In genomic region chr8:34392208-34392980, GRCm38 (mm10) we compare ENCODE assay signal across 10 mouse cellular contexts.
DNase-seq lines count a peak whose midpoint lies in the region; ATAC-seq and TF ChIP-seq lines count a peak whose summit lies in the region.
"Had no signal": no experiment of that assay in that cellular context is flagged by ENCODE, and none has a peak within 500 bp of the region (broad histone marks: within the 10 kb centered on the region; RNA-seq: fewer than 3 reads in every experiment).

No protein-coding gene starts in this region.

- no peaks in the 10 kb centered on the region for H3K27me3 ChIP-seq in kidney, postnatal 0 days (ENCODE audit: insufficient read depth, low read length)
- no peaks in the 10 kb centered on the region for H3K27me3 ChIP-seq in neural tube, embryonic 15.5 days (replicated peaks)
- no peaks in the 10 kb centered on the region for H3K27me3 ChIP-seq in heart, adult 2 months (ENCODE audit: control insufficient read depth, insufficient read depth, low read length)
- H3K27me3 ChIP-seq: liver, embryonic 13.5 days had no signal

- intact Hi-C loops in heart, postnatal 10 days (cut with DNase I) = no loop called here
- intact Hi-C loops in heart, adult 2 months (cut with DNase I) = no loop called here

- H3K4me3 ChIP-seq in kidney, postnatal 0 days (replicated peaks; ENCODE audit: low read depth, low read length) = no peak overlapping the region
- no peak overlapping the region for H3K4me3 ChIP-seq in neural tube, embryonic 15.5 days (replicated peaks)
- H3K4me3 ChIP-seq in heart, adult 2 months = no peak overlapping the region
- H3K4me3 ChIP-seq: liver, embryonic 13.5 days; myocyte had no signal

- H3K4me1 ChIP-seq in kidney, postnatal 0 days (replicated peaks; ENCODE audit: insufficient read depth, low read length) = no peaks in the 10 kb centered on the region
- H3K4me1 ChIP-seq in neural tube, embryonic 15.5 days = peaks cover 29% of the 10 kb centered on the region
- H3K4me1 ChIP-seq in heart, adult 2 months (ENCODE audit: control insufficient read depth, insufficient read depth, low read length) = no peaks in the 10 kb centered on the region
- H3K4me1 ChIP-seq: liver, embryonic 13.5 days had no signal

- no peak for TF ChIP-seq CTCF in kidney, postnatal 0 days (IDR thresholded peaks at IDR 0.05; ENCODE audit: low read depth)
- no peak for TF ChIP-seq CTCF in heart, adult 2 months (IDR thresholded peaks at IDR 0.05)

- 30% methylated on average over 14 of the region's 14 CpGs for whole genome bisulfite sequencing in kidney, postnatal 0 days
- WGBS in neural tube, embryonic 15.5 days = 32% methylated on average over 14 of the region's 14 CpGs
- WGBS in heart, adult 2 months = 61% methylated on average over 14 of the region's 14 CpGs

- no peaks in the 10 kb centered on the region for H3K79me2 ChIP-seq in heart, adult 2 months (replicated peaks; ENCODE audit: control insufficient read depth, insufficient read depth, low read length)

- H3K36me3 ChIP-seq in kidney, postnatal 0 days (ENCODE audit: insufficient read depth, low read length) = no peaks in the 10 kb centered on the region
- no peaks in the 10 kb centered on the region for H3K36me3 ChIP-seq in neural tube, embryonic 15.5 days
- H3K36me3 ChIP-seq in heart, adult 2 months (ENCODE audit: control insufficient read depth, insufficient read depth, low read length) = no peaks in the 10 kb centered on the region
- H3K36me3 ChIP-seq: liver, embryonic 13.5 days had no signal

- peak; percentile 21 for DNase-seq in kidney, postnatal 0 days (ENCODE audit: low spot score)
- DNase-seq in kidney, postnatal 14 days = no peak
- DNase-seq in left cerebral cortex, adult 9 months (ENCODE audit: low spot score in 2 of 2) = peak; percentile 78 to 84
- no peak for DNase-seq in heart, postnatal 10 days
- no peak for DNase-seq in heart, adult 2 months
- DNase-seq: liver, embryonic 13.5 days had no signal

- H3K4me2 ChIP-seq in kidney, postnatal 0 days (ENCODE audit: low read length) = no peak overlapping the region
- H3K4me2 ChIP-seq in neural tube, embryonic 15.5 days = peak overlapping the region; percentile 20
- H3K4me2 ChIP-seq: liver, embryonic 13.5 days had no signal

- no peak for ATAC-seq in kidney, postnatal 0 days (replicated peaks; ENCODE audit: low FRiP score, low read depth)
- peak; percentile 76 for ATAC-seq in frontal cortex, adult (ENCODE audit: low TSS enrichment)
- peak; percentile 77 for ATAC-seq in neural tube, embryonic 15.5 days (ENCODE audit: low FRiP score)
- ATAC-seq in inflammation-experienced regulatory T-cells, adult 6 months = no peak

- no peak for TF ChIP-seq EP300 in heart, adult 2 months (IDR thresholded peaks at IDR 0.05; ENCODE audit: insufficient read depth, low read depth, low read length)

- no peaks in the 10 kb centered on the region for H3K9me3 ChIP-seq in kidney, postnatal 0 days (replicated peaks; ENCODE audit: low read length)
- H3K9me3 ChIP-seq in neural tube, embryonic 15.5 days (replicated peaks) = no peaks in the 10 kb centered on the region
- H3K9me3 ChIP-seq: liver, embryonic 13.5 days had no signal

- TF ChIP-seq POLR2A in heart, adult 2 months (IDR thresholded peaks at IDR 0.05; ENCODE audit: insufficient read depth, low read depth, low read length) = no peak

- no peak overlapping the region for H3K27ac ChIP-seq in kidney, postnatal 0 days
- peak overlapping the region; percentile 71 for H3K27ac ChIP-seq in neural tube, embryonic 15.5 days (replicated peaks)
- no peak overlapping the region for H3K27ac ChIP-seq in heart, adult 2 months
- H3K27ac ChIP-seq: liver, embryonic 13.5 days had no signal

- no peak overlapping the region for H3K9ac ChIP-seq in kidney, postnatal 0 days (ENCODE audit: low read depth, low read length)
- no peak overlapping the region for H3K9ac ChIP-seq in neural tube, embryonic 15.5 days (replicated peaks)
- H3K9ac ChIP-seq in heart, adult 2 months (ENCODE audit: low read depth, low read length) = no peak overlapping the region
- H3K9ac ChIP-seq: liver, embryonic 13.5 days had no signal

Comparison
In these comparisons a context has a peak if more than half of its experiments do, and no peak if none do; other contexts are left out.
1. DNase-seq: peak in kidney, postnatal 0 days (single experiment) and left cerebral cortex, adult 9 months (2 of 2); none in kidney, postnatal 14 days (single experiment), heart, postnatal 10 days (0 of 2) and heart, adult 2 months (0 of 2).
2. ATAC-seq: peak in frontal cortex, adult (single experiment) and neural tube, embryonic 15.5 days (single experiment); none in kidney, postnatal 0 days (single experiment) and inflammation-experienced regulatory T-cells, adult 6 months (single experiment).